Mouse (Mus musculus) kidney, postnatal 0 days (tissue): ENCODE results near the gene Hdac6. TPM values are rescaled to one million over a fixed set of nuclear protein-coding genes. Genes with fewer than 3 reads are reported as not detected.

Experiments
- ATAC-seq: fragments of 200-750 bp; cut with Nextera tagmentation; replicated peaks from 2 replicates; pipeline ENCODE4 v1.8.0; 2017; ENCODE audit warnings: low read depth, moderate number of reproducible peaks, moderate TSS enrichment, moderate library complexity; ENCODE audit not compliant: low FRiP score
- DNase-seq: peaks from one replicate; pipeline ENCODE4 v3.0.0-alpha.2; 2016; ENCODE audit warnings: low spot score
- H3K27ac ChIP-seq: fragments of 300-500 bp; sonication (generic); 2 replicates; pipeline ENCODE4 v1.5.1; 2014; ENCODE audit warnings: mild to moderate bottlenecking
- H3K27me3 ChIP-seq: fragments of 300-500 bp; sonication (generic); 2 replicates; pipeline ENCODE4 v1.6.1; 2014; ENCODE audit warnings: low read length, mixed read lengths; ENCODE audit not compliant: insufficient read depth
- H3K36me3 ChIP-seq: fragments of 300-500 bp; sonication (generic); 2 replicates; pipeline ENCODE4 v1.6.1; 2014; ENCODE audit warnings: low read length, mixed read lengths; ENCODE audit not compliant: insufficient read depth
- H3K4me1 ChIP-seq: fragments of 300-500 bp; sonication (generic); replicated peaks from 2 replicates; pipeline ENCODE4 v1.6.1; 2014; ENCODE audit warnings: antibody characterized with exemption, low read length, mixed read lengths; ENCODE audit not compliant: insufficient read depth
- H3K4me2 ChIP-seq: fragments of 300-500 bp; sonication (generic); 2 replicates; pipeline ENCODE4 v1.6.1; 2014; ENCODE audit warnings: mild to moderate bottlenecking, low read length, moderate library complexity, mixed read lengths
- H3K4me3 ChIP-seq: fragments of 300-500 bp; sonication (generic); replicated peaks from 2 replicates; pipeline ENCODE4 v1.5.1; 2014; ENCODE audit warnings: low read depth, low read length
- H3K9ac ChIP-seq: fragments of 300-500 bp; sonication (generic); 2 replicates; pipeline ENCODE4 v1.6.1; 2014; ENCODE audit warnings: low read depth, low read length
- H3K9me3 ChIP-seq: fragments of 300-500 bp; sonication (generic); replicated peaks from 2 replicates; pipeline ENCODE4 v1.6.1; 2016; ENCODE audit warnings: low read length, inconsistent platforms, mixed read lengths
- CTCF ChIP-seq: IDR thresholded peaks from 2 replicates; pipeline ENCODE4 v1.5.1; 2016; ENCODE audit warnings: antibody characterized with exemption, low read depth, mild to moderate bottlenecking, moderate library complexity
- WGBS: fragments of 180-500 bp; shearing (Covaris S2); extraction: QIAGEN DNeasy Blood & Tissue Kit; methylation state at CpG from one replicate; pipeline ENCODE4 v1.1.7; 2014; 5-methylcytosine and 5-hydroxymethylcytosine counted together
- polyA plus RNA-seq: library from polyadenylated mRNA; unstranded; fragments of >200 nt; fragmentation: Nextera tagmentation; extraction: Ambion mirVana; gene quantifications from 2 replicates; pipeline ENCODE4 v1.2.1, GENCODE M21; 2015

The Hdac6 gene
- polyA plus RNA-seq, 1 experiment from 2014 or later: 39.4 TPM

DNA sequence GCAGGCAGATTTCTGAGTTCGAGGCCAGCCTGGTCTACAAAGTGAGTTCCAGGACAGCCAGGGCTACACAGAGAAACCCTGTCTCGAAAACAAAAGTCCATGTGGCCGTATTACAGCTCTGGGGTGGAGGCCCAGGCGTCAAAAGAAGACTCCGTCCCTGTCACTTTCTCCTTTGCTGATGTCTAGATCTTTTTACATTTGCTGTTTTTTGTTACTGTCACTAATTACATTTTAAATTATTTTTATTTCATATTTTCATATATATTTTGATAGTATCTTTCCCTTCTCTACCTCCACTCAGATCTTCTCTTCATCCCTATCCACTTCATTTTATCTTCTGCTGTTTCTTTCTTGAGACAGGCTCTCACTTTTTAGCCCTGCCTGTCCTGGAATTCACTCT is 40.0 kb downstream of the Hdac6 start, which contains the start of gene Gm10491:
TSS of gene Gm10491 (minus strand) at position 101 of the 400 bp plus-strand sequence.
- no peak within 1 kb of the TSS for H3K9ac ChIP-seq
- no peak within 1 kb of the TSS for H3K27ac ChIP-seq
- no peak within 1 kb of the TSS for H3K4me3 ChIP-seq
- H3K27me3 ChIP-seq: no peaks in the 10 kb centered on the region
- no peak within 1 kb of the TSS for H3K4me2 ChIP-seq
- H3K4me1 ChIP-seq: no peaks in the 10 kb centered on the region
- no peaks in the 10 kb centered on the region for H3K9me3 ChIP-seq
- ATAC-seq (no peak), DNase-seq (no peak)
- no peaks in the 10 kb centered on the region for H3K36me3 ChIP-seq
- TF ChIP-seq CTCF: no peak
- WGBS: 83% methylated on average over 5 of the region's 5 CpGs

DNA sequence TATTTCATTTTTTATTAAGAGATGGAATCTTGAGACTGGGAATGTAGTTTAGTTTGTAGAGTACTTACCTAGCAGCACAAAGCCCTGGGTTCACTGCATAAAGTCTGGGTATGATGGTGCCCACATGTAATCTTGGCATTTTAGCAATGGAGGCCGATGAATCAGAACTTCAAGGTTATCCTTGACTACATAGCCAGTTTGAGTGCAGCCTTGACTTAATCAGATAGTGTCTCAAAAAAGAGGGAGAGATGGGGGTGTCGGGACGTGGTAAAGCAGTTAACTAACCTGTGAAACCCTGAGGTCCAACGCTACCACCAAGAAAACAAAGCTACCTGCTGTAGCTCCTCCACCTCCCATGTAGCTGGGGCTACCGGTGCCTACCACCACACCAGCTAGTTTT is 43.2 kb downstream of the Hdac6 start:
- H3K4me2 ChIP-seq: no peak overlapping the region
- no peak overlapping the region for H3K4me3 ChIP-seq
- WGBS: 85% methylated on average over 5 of the region's 5 CpGs
- DNase-seq: no peak
- H3K27ac ChIP-seq: no peak overlapping the region
- no peak for ATAC-seq
- no peaks in the 10 kb centered on the region for H3K36me3 ChIP-seq
- H3K9me3 ChIP-seq: no peaks in the 10 kb centered on the region
- no peaks in the 10 kb centered on the region for H3K27me3 ChIP-seq
- TF ChIP-seq CTCF: no peak
- H3K9ac ChIP-seq: no peak overlapping the region
- no peaks in the 10 kb centered on the region for H3K4me1 ChIP-seq

DNA sequence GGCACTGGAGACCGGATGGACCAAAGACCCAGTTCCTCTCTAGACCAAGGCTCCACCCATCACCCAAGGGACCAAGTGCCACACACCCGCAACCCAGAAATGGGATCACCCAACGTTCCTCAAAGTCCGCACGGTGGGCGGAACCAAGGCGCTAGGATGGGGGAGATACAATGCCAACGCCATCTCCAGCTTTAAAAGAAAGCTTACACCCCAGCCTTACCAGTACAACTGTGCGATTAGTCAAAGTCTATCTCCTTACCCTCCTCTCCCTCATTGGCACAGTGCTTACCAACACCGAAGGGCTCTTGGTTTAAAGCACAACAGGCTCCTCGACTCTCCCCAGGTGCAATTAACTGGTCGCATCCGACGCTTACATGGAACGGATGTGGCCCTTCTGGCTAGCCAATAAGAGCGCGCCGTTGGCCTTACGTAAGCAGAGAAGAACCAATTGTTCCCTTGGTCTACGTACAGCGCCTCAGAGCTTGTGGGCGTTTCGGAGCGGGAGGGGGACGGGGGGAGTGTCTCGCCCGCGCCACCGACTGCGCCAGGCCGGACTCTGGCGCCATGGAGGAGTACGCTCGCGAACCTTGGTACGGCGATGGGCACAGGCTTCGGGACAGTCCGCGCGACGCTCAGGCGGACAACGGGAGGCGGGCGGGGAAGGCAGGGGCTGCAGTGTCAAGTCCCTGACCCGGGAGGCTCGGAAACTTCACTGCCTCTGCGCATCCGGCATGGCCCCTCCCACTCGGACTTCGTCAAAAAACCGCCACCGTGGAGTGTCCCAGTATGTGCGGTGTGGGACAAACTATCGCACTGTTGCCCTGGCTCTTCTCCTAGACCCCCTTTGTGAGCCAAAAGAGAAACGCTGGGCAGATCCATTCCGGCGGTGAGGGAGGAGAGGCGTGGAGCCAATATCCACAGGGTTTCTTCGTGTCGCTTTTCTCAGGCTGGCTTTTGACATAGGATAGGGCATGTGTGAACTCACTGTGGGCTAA is 48.5 kb downstream of the Hdac6 start, which contains the start of the genes Pqbp1 and Timm17b:
TSS of gene Pqbp1 (minus strand) at position 390 of the 995 bp plus-strand sequence.
TSS of gene Timm17b (plus strand) at position 478 of the 995 bp plus-strand sequence.
- Histone ChIP-seq H3K27me3 (no peaks in the 10 kb centered on the region), H3K9ac (peak within 1 kb of the TSS; percentile 58; the same call in 1 of the 2 replicates), H3K36me3 (no peaks in the 10 kb centered on the region), H3K4me3 (peak within 1 kb of the TSS; percentile 53), H3K4me1 (no peaks in the 10 kb centered on the region), H3K9me3 (no peaks in the 10 kb centered on the region), H3K4me2 (peak within 1 kb of the TSS; percentile 55), H3K27ac (peak within 1 kb of the TSS; percentile 82)
- WGBS: 25% methylated on average over 61 of the region's 62 CpGs
- no peak for TF ChIP-seq CTCF
- peak; percentile 95 for DNase-seq
- peak; percentile 97 for ATAC-seq

DNA sequence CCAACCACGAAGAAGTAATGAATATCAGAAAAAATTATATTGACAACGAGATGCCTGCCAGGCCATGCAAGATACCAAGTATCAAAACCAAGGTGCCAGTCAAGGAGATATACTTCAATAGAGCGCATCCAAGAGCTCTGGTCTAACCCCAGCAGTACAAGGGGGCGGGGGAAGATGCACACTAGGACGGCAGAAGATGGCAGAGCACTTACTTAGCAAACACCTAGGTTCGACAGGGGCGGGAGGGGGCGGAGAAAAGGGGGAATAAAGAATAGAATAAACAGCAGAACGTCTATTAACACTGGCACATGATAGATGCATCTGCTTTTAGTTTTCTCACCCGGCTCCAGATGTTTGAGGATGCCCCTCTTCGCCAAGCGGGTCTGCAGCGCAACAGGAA is 49.5 kb downstream of the Hdac6 start:
- Histone ChIP-seq H3K4me2 (peak overlapping the region; percentile 55), H3K27ac (no peak overlapping the region), H3K27me3 (no peaks in the 10 kb centered on the region), H3K4me1 (no peaks in the 10 kb centered on the region), H3K4me3 (peak overlapping the region; percentile 53), H3K9me3 (no peaks in the 10 kb centered on the region), H3K36me3 (no peaks in the 10 kb centered on the region), H3K9ac (peak overlapping the region; percentile 51; the same call in 1 of the 2 replicates)
- no peak for ATAC-seq
- TF ChIP-seq CTCF: no peak
- DNase-seq: no peak
- 37% methylated on average over 12 of the region's 13 CpGs for WGBS

DNA sequence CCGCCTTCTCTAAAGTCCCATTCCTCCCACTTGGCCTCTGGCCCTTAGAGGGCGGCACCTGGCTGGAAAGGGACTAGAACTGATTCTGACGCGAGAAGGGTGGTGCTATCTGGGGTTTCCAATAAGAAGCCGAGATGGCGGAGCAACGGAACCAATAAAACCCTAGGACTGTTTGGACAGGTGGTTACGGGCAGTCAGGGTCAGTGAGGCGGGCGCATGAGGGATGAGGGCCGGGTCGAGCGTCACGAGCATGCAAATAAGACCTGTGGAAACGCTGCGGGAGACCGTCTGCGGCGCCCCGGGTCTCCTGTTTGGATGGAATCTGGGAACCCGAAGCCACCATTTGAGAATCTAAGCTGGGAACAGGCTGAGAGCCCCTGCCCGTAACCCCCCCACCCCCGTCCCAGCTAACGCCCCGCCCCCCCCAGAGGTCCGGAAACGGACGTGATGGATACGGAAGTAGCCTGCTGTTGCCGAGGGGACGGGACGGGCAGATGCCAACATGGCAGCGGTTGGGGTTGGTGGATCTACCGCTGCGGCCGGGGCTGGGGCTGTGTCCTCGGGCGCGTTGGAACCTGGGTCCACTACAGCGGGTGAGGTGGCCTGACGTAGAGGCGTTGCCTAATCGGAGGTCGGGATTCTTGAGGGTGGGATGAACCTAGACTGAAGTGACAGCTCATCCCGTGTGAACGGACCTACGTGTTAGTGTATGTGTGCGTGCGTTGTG is 63.7 kb downstream of the Hdac6 start, which contains the start of gene Slc35a2:
TSS of gene Slc35a2 (plus strand) at position 188 of the 727 bp plus-strand sequence.
- Histone ChIP-seq H3K36me3 (no peaks in the 10 kb centered on the region), H3K9me3 (no peaks in the 10 kb centered on the region), H3K27ac (peak within 1 kb of the TSS; percentile 80), H3K4me2 (peak within 1 kb of the TSS; percentile 60), H3K27me3 (no peaks in the 10 kb centered on the region), H3K4me3 (peak within 1 kb of the TSS; percentile 50), H3K4me1 (no peaks in the 10 kb centered on the region), H3K9ac (peak within 1 kb of the TSS; percentile 42; the same call in 1 of the 2 replicates)
- DNase-seq (peak; percentile 92), ATAC-seq (peak; percentile 94)
- peak; percentile 53 for TF ChIP-seq CTCF
- 26% methylated on average over 49 of the region's 49 CpGs for WGBS

Other genes starting within 250 kb of the Hdac6 start
- 39.6 and 40.6 TPM in 2 replicates for gene Wdr45, start 233.6 kb downstream of the Hdac6 start, polyA plus RNA-seq
- gene Gm45208, start 225.6 kb downstream of the Hdac6 start, polyA plus RNA-seq: 0.30 TPM in 1 of 2 replicates, not detected in the other
- gene Praf2, start 219.4 kb downstream of the Hdac6 start, polyA plus RNA-seq: 40.9 and 41.6 TPM in 2 replicates
- 16.8 and 17.4 TPM in 2 replicates for gene Ccdc120, start 197.0 kb downstream of the Hdac6 start, polyA plus RNA-seq
- 22.9 and 24.1 TPM in 2 replicates for gene Tfe3, start 185.3 kb downstream of the Hdac6 start, polyA plus RNA-seq
- 29.6 and 30.1 TPM in 2 replicates for gene Gripap1, start 158.1 kb downstream of the Hdac6 start, polyA plus RNA-seq
- gene Kcnd1, start 125.6 kb downstream of the Hdac6 start, polyA plus RNA-seq: 0.68 and 0.83 TPM in 2 replicates
- gene Otud5, start 106.5 kb downstream of the Hdac6 start, polyA plus RNA-seq: 31.8 and 36.8 TPM in 2 replicates
- gene Pim2, start 69.6 kb downstream of the Hdac6 start, polyA plus RNA-seq: 6.2 and 7.8 TPM in 2 replicates
- 25.9 and 32.5 TPM in 2 replicates for gene Slc35a2, start 63.9 kb downstream of the Hdac6 start, polyA plus RNA-seq
- 99.7 and 108 TPM in 2 replicates for gene Pqbp1, start 48.6 kb downstream of the Hdac6 start, polyA plus RNA-seq
- 140 and 145 TPM in 2 replicates for gene Timm17b, start 48.5 kb downstream of the Hdac6 start, polyA plus RNA-seq
- gene Gm10491, start 40.1 kb downstream of the Hdac6 start, polyA plus RNA-seq: not detected in 2 replicates
- not detected in 2 replicates for gene Gm10490, start 38.3 kb downstream of the Hdac6 start, polyA plus RNA-seq
- 0.41 and 0.59 TPM in 2 replicates for gene Pcsk1n, start 28.1 kb downstream of the Hdac6 start, polyA plus RNA-seq
- gene Eras, start 19.3 kb downstream of the Hdac6 start, polyA plus RNA-seq: not detected in 2 replicates
- gene Gata1, start 30.2 kb upstream of the Hdac6 start, polyA plus RNA-seq: 0.08 and 0.09 TPM in 2 replicates
- 3.1 and 3.2 TPM in 2 replicates for gene Glod5, start 70.6 kb upstream of the Hdac6 start, polyA plus RNA-seq
- gene Suv39h1, start 126.9 kb upstream of the Hdac6 start, polyA plus RNA-seq: 32.5 and 34.1 TPM in 2 replicates
- gene Was, start 142.6 kb upstream of the Hdac6 start, polyA plus RNA-seq: 0.16 and 0.28 TPM in 2 replicates
- gene Wdr13, start 185.0 kb upstream of the Hdac6 start, polyA plus RNA-seq: 17.9 and 19.5 TPM in 2 replicates
- 766 and 794 TPM in 2 replicates for gene Rbm3, start 198.0 kb upstream of the Hdac6 start, polyA plus RNA-seq
- gene Tbc1d25, start 228.3 kb upstream of the Hdac6 start, polyA plus RNA-seq: 9.6 and 10.4 TPM in 2 replicates
- gene Ebp, start 245.6 kb upstream of the Hdac6 start, polyA plus RNA-seq: 50.9 and 54.2 TPM in 2 replicates